Mouse (Mus musculus) ES-Bruce4 (cell line): ENCODE measurements around the gene Endog. TPM values are rescaled to one million over a fixed set of nuclear protein-coding genes. Genes with fewer than 3 reads are reported as not detected.
"Not testable (repeated sequence)": the region's sequence is repeated elsewhere in the genome, so short reads cannot be mapped to it uniquely, and the experiment has no call there.

Experiments
- H3K27ac ChIP-seq: 2 replicates; pipeline ENCODE4 v1.5.1; 2012; ENCODE audit warnings: low read length, inconsistent platforms; ENCODE audit not compliant: insufficient read depth
- H3K27me3 ChIP-seq: 2 replicates; pipeline ENCODE4 v1.6.1; 2012; ENCODE audit warnings: mild to moderate bottlenecking, low read length, inconsistent platforms; ENCODE audit not compliant: control insufficient read depth, poor library complexity, insufficient read depth, severe bottlenecking
- H3K36me3 ChIP-seq: 2 replicates; pipeline ENCODE4 v1.6.1; 2012; ENCODE audit warnings: inconsistent platforms, mild to moderate bottlenecking, low read length, moderate library complexity; ENCODE audit not compliant: control insufficient read depth, poor library complexity, insufficient read depth, severe bottlenecking
- H3K4me1 ChIP-seq: one replicate; pipeline ENCODE4 v1.8.1; 2011; ENCODE audit warnings: low read length; ENCODE audit not compliant: control insufficient read depth, insufficient read depth
- H3K4me3 ChIP-seq: 2 replicates; pipeline ENCODE4 v1.5.1; 2011; ENCODE audit warnings: low read depth, mild to moderate bottlenecking, low read length
- H3K9ac ChIP-seq: 2 replicates; pipeline ENCODE4 v1.6.1; 2012; ENCODE audit warnings: low read depth, mild to moderate bottlenecking, inconsistent platforms; ENCODE audit not compliant: poor library complexity, severe bottlenecking
- H3K9me3 ChIP-seq: replicated peaks from 2 replicates; pipeline ENCODE4 v1.6.1; 2012; ENCODE audit warnings: mild to moderate bottlenecking, low read length, inconsistent platforms; ENCODE audit not compliant: control insufficient read depth, poor library complexity, insufficient read depth, severe bottlenecking
- CTCF ChIP-seq: IDR thresholded peaks from one replicate; pipeline ENCODE4 v1.8.1; 2011; ENCODE audit warnings: low read depth, low read length
- EP300 ChIP-seq: IDR thresholded peaks from 2 replicates; pipeline ENCODE4 v1.6.1; 2011; ENCODE audit warnings: low read depth, low read length; ENCODE audit not compliant: insufficient read depth
- POLR2A ChIP-seq: IDR thresholded peaks from one replicate; pipeline ENCODE4 v1.8.1; 2011; ENCODE audit warnings: low read length; ENCODE audit not compliant: insufficient read depth
- polyA plus RNA-seq: library from polyadenylated mRNA; stranded (reverse); fragments of >200 nt; gene quantifications from 2 replicates; pipeline ENCODE4 v1.2.4, GENCODE M21; 2011; ENCODE audit warnings: low read depth; ENCODE audit not compliant: missing spikeins, insufficient read depth, insufficient read length

Endog gene
- polyA plus RNA-seq, 1 experiment: 6.5 TPM

GRCm38 (mm10) chr2:30134928-30135620 is 36.2 kb upstream of the Endog start:
- H3K9me3 ChIP-seq: no peaks in the 10 kb centered on the region
- peaks cover 36% of the 10 kb centered on the region for H3K36me3 ChIP-seq
- peak overlapping the region; percentile 88 for H3K4me3 ChIP-seq
- peak overlapping the region; percentile 87 for H3K9ac ChIP-seq
- TF ChIP-seq EP300: peak; percentile 95
- no peak for TF ChIP-seq CTCF
- H3K27ac ChIP-seq: peak overlapping the region; percentile 97
- peaks cover 6% of the 10 kb centered on the region for H3K4me1 ChIP-seq
- H3K27me3 ChIP-seq: no peaks in the 10 kb centered on the region

GRCm38 (mm10) chr2:30136458-30136857 is 34.8 kb upstream of the Endog start:
- peaks cover 50% of the 10 kb centered on the region for H3K36me3 ChIP-seq
- H3K4me1 ChIP-seq: peaks cover 6% of the 10 kb centered on the region
- no peak for TF ChIP-seq CTCF
- TF ChIP-seq POLR2A: no peak
- peak; percentile 76; the same call in 1 of the 2 replicates for TF ChIP-seq EP300
- H3K9ac ChIP-seq: peak overlapping the region; percentile 87; the same call in 1 of the 2 replicates
- H3K9me3 ChIP-seq: no peaks in the 10 kb centered on the region
- peak overlapping the region; percentile 45; the same call in 1 of the 2 replicates for H3K4me3 ChIP-seq
- peak overlapping the region; percentile 97 for H3K27ac ChIP-seq
- no peaks in the 10 kb centered on the region for H3K27me3 ChIP-seq

- H3K9ac ChIP-seq, H3K4me3 ChIP-seq, H3K4me1 ChIP-seq, H3K27me3 ChIP-seq, H3K27ac ChIP-seq, H3K9me3 ChIP-seq: not testable (repeated sequence)
- H3K36me3 ChIP-seq: peaks cover 84% of the 10 kb centered on the region
Measured at GRCm38 (mm10) chr2:30140021-30140420, 31.3 kb upstream of the Endog start.

- Histone ChIP-seq H3K4me3 (no peak overlapping the region), H3K36me3 (peaks cover 86% of the 10 kb centered on the region), H3K4me1 (peaks cover 3% of the 10 kb centered on the region), H3K9me3 (no peaks in the 10 kb centered on the region), H3K9ac (no peak overlapping the region), H3K27ac (no peak overlapping the region), H3K27me3 (no peaks in the 10 kb centered on the region)
- TF ChIP-seq EP300 (no peak), POLR2A (no peak), CTCF (no peak)
Measured at GRCm38 (mm10) chr2:30144436-30144835, 26.9 kb upstream of the Endog start.

- peaks cover 10% of the 10 kb centered on the region for H3K4me1 ChIP-seq
- H3K4me3 ChIP-seq: no peak overlapping the region
- H3K27me3 ChIP-seq: no peaks in the 10 kb centered on the region
- H3K9ac ChIP-seq: no peak overlapping the region
- TF ChIP-seq CTCF: no peak
- no peak for TF ChIP-seq EP300
- no peak for TF ChIP-seq POLR2A
- H3K27ac ChIP-seq: no peak overlapping the region
- peaks cover 68% of the 10 kb centered on the region for H3K36me3 ChIP-seq
- H3K9me3 ChIP-seq: no peaks in the 10 kb centered on the region
Measured at GRCm38 (mm10) chr2:30147466-30147865, 23.8 kb upstream of the Endog start.

- peaks cover 32% of the 10 kb centered on the region for H3K36me3 ChIP-seq
Measured at GRCm38 (mm10) chr2:30151840-30152239, 19.5 kb upstream of the Endog start.

More at GRCm38 (mm10) chr2:30151840-30152239, 19.5 kb upstream of the Endog start:
- no peaks in the 10 kb centered on the region for H3K9me3 ChIP-seq
- H3K27ac ChIP-seq: peak overlapping the region; percentile 4; the same call in 1 of the 2 replicates
- H3K27me3 ChIP-seq: no peaks in the 10 kb centered on the region
- no peak for TF ChIP-seq EP300
- no peak for TF ChIP-seq CTCF
- no peak for TF ChIP-seq POLR2A
- H3K4me1 ChIP-seq: peaks cover 10% of the 10 kb centered on the region
- no peak overlapping the region for H3K4me3 ChIP-seq
- H3K9ac ChIP-seq: no peak overlapping the region
